Mouse (Mus musculus) midbrain, embryonic 10.5 days (tissue): Measurements from ENCODE around the gene Btbd35f8. TPM values are rescaled to one million over a fixed set of nuclear protein-coding genes. Genes with fewer than 3 reads are reported as not detected.
"Not testable (repeated sequence)": the region's sequence is repeated elsewhere in the genome, so short reads cannot be mapped to it uniquely, and the experiment has no call there.

ENCODE experiments used
- DNase-seq: peaks from one replicate; pipeline ENCODE4 v3.0.0-alpha.2; 2017; ENCODE audit warnings: low spot score
- H3K27ac ChIP-seq: fragments of 300-500 bp; sonication (generic); replicated peaks from 2 replicates; pipeline ENCODE4 v1.5.1; 2016; ENCODE audit warnings: mild to moderate bottlenecking
- H3K27me3 ChIP-seq: fragments of 300-500 bp; sonication (generic); 2 replicates; pipeline ENCODE4 v1.6.1; 2016; ENCODE audit warnings: low read depth, mild to moderate bottlenecking; ENCODE audit not compliant: poor library complexity, severe bottlenecking
- H3K36me3 ChIP-seq: fragments of 300-500 bp; sonication (generic); 2 replicates; pipeline ENCODE4 v1.6.1; 2016; ENCODE audit warnings: mild to moderate bottlenecking, moderate library complexity
- H3K4me1 ChIP-seq: fragments of 300-500 bp; sonication (generic); 2 replicates; pipeline ENCODE4 v1.6.1; 2016
- H3K4me3 ChIP-seq: fragments of 300-500 bp; sonication (generic); 2 replicates; pipeline ENCODE4 v1.5.1; 2016; ENCODE audit warnings: mild to moderate bottlenecking, moderate library complexity
- H3K9me3 ChIP-seq: fragments of 300-500 bp; sonication (generic); replicated peaks from 2 replicates; pipeline ENCODE4 v1.6.1; 2016; ENCODE audit warnings: mild to moderate bottlenecking
- WGBS: fragments of 180-500 bp; shearing (Covaris S2); methylation state at CpG from one replicate; pipeline ENCODE4 v1.1.7; 2016; 5-methylcytosine and 5-hydroxymethylcytosine counted together
- polyA plus RNA-seq: library from polyadenylated mRNA; unstranded; fragments of >200 nt; fragmentation: Nextera tagmentation; extraction: Ambion mirVana; gene quantifications from 2 replicates; pipeline ENCODE4 v1.2.1, GENCODE M21; 2016

Btbd35f8 gene
- not detected in 2 replicates for polyA plus RNA-seq

GRCm38 (mm10) chrX:34450224-34450623, at the start of gene Btbd35f8:
Btbd35f8 (plus strand) TSS chrX:34450524.
- WGBS, result no CpG with 5 or more reads among the region's 3 CpGs
- H3K27ac ChIP-seq, DNase-seq, H3K4me1 ChIP-seq, H3K36me3 ChIP-seq, H3K4me3 ChIP-seq, H3K9me3 ChIP-seq, H3K27me3 ChIP-seq: not testable (repeated sequence)

Other genes with a start within 250 kb of the Btbd35f8 start
- not detected in 2 replicates for gene Spin2g, start 211.8 kb upstream of the Btbd35f8 start, polyA plus RNA-seq